Mouse (Mus musculus): ENCODE measurements around the gene Ppp1r2. TPM values are rescaled to one million over a fixed set of nuclear protein-coding genes. Genes with fewer than 3 reads are reported as not detected.
"Not testable (repeated sequence)": the region's sequence is repeated elsewhere in the genome, so short reads cannot be mapped to it uniquely, and the experiment has no call there.

The Ppp1r2 gene
- total RNA-seq (2014; rRNA removed) = 14.9 and 15.9 TPM in 2 replicates
- polyA plus RNA-seq (2012; rRNA removed) = 11.5 and 17.4 TPM in 2 replicates

DNA sequence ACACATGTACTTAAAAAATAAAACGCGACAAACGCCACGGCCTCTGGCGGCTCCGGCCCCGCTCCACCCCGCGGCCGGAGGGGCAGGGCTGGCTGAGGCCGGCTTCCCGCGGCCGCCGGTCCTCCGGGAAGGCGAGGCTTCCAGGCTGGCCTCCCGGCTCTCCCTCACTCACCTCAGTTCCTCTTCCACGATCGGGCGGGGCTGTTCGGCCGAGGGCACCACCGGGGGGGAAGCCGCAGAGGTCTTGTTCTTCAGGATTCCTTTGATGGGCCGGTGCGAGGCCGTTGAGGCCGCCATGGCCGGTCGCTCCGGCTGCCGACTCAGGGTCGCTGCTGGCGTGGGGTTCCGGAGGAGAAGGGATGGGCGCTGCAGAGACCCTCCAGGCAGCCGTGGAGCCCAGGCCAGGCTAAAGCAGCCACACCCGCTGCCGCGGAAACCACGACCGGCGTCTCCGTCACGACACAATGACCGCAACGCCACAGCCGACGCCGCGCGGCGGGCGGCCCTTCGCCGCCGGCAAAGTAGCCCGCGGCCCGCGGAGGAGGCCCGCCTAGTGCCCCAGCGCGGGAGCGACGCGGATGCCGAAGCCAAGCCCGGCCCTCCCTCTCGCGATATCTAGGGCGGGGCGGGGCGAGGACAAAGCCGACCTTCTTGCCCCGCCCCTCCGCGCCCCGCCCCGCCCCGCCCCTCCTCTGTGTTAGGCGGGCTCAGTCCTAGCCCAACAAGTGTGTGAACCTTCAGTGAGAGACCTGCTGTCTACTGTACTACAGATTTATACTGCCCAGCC is at the start of gene Ppp1r2:
Gene Ppp1r2, minus strand, starts transcription at position 604 of the 787 bp plus-strand sequence.
- peaks cover 24% of the 10 kb centered on the region; the same call in 1 of the 2 replicates for H3K79me2 ChIP-seq (ENCODE audit: control insufficient read depth, insufficient read depth, low read length)
- under 1% methylated on average over 82 of the region's 83 CpGs for whole genome bisulfite sequencing
- H3K27me3 ChIP-seq (ENCODE audit: control insufficient read depth, insufficient read depth, low read length) = no peaks in the 10 kb centered on the region
- TF ChIP-seq CTCF (IDR thresholded peaks at IDR 0.05; ENCODE audit: low read depth, low read length) (peak; percentile 15; the same call in 1 of the 2 replicates), POLR2A (IDR thresholded peaks at IDR 0.05; ENCODE audit: extremely low read depth, insufficient read depth, low read length) (peak; percentile 89)
- peak within 1 kb of the TSS; percentile 75 for H3K4me3 ChIP-seq (ENCODE audit: insufficient read depth, low read depth, low read length)
- H3K9ac ChIP-seq (ENCODE audit: low read depth, low read length) = peak within 1 kb of the TSS; percentile 82
- peak; percentile 60 for DNase-seq (ENCODE audit: extremely low read depth, low read depth, low spot score)
- H3K27ac ChIP-seq (replicated peaks; ENCODE audit: insufficient read depth, low read depth, low read length) = peak within 1 kb of the TSS; percentile 87
- no peaks in the 10 kb centered on the region for H3K36me3 ChIP-seq (ENCODE audit: control insufficient read depth, insufficient read depth, low read length)
- no peaks in the 10 kb centered on the region; the same call in 1 of the 2 replicates for H3K4me1 ChIP-seq (ENCODE audit: control insufficient read depth, insufficient read depth, low read length)

DNA sequence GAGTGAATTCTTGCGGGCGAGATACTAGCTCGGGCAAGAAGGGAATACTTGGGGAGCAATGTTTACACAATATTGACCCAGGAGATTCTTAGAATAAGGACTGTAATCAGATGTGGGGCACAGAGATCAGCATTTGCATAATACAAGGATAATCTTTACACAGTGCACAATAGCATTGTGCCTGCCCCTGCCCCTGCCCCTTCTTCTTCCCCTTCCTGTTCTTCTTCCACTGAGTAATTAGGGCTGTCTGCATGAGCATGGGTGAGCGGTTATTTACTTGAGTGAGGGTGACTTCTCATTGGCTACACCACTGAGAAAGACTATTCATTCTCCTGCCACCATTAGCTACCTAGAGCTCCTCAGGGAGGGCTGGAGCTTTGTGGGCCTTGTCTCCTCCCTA is 46.4 kb upstream of the Ppp1r2 start:
- Histone ChIP-seq H3K9ac (ENCODE audit: low read depth, low read length) (no peak overlapping the region), H3K4me3 (ENCODE audit: insufficient read depth, low read depth, low read length) (no peak overlapping the region), H3K27ac (replicated peaks; ENCODE audit: insufficient read depth, low read depth, low read length) (no peak overlapping the region), H3K4me1 (ENCODE audit: control insufficient read depth, insufficient read depth, low read length) (no peaks in the 10 kb centered on the region), H3K79me2 (ENCODE audit: control insufficient read depth, insufficient read depth, low read length) (no peaks in the 10 kb centered on the region), H3K27me3 (ENCODE audit: control insufficient read depth, insufficient read depth, low read length) (no peaks in the 10 kb centered on the region), H3K36me3 (ENCODE audit: control insufficient read depth, insufficient read depth, low read length) (no peaks in the 10 kb centered on the region)
- no peak for DNase-seq (ENCODE audit: extremely low read depth, low read depth, low spot score)
- TF ChIP-seq CTCF (IDR thresholded peaks at IDR 0.05; ENCODE audit: low read depth, low read length) (no peak), POLR2A (IDR thresholded peaks at IDR 0.05; ENCODE audit: extremely low read depth, insufficient read depth, low read length) (no peak)
- WGBS = 67% methylated on average over 4 of the region's 4 CpGs

DNA sequence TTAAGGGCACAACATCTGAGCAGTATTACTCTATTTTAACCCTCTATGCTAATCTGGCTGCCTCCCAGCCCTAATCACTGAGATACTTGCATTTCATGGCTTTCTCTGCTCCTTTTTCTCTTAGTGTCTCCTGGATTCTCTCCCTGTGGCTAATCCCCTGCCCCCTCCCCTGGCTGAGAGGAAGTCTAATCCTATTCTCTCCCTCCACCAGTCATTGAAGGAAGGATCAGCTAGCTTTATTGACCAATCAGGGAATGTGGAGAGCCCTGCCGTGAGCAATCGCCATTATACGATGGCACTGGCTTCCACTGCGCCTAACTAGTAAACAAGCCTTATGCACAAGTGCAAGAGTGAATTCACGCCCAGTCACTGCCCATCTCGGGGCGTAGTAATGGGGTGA is 45.9 kb upstream of the Ppp1r2 start:
- Histone ChIP-seq H3K27ac (replicated peaks; ENCODE audit: insufficient read depth, low read depth, low read length) (no peak overlapping the region), H3K4me1 (ENCODE audit: control insufficient read depth, insufficient read depth, low read length) (no peaks in the 10 kb centered on the region), H3K36me3 (ENCODE audit: control insufficient read depth, insufficient read depth, low read length) (no peaks in the 10 kb centered on the region), H3K4me3 (ENCODE audit: insufficient read depth, low read depth, low read length) (no peak overlapping the region), H3K9ac (ENCODE audit: low read depth, low read length) (no peak overlapping the region), H3K27me3 (ENCODE audit: control insufficient read depth, insufficient read depth, low read length) (no peaks in the 10 kb centered on the region), H3K79me2 (ENCODE audit: control insufficient read depth, insufficient read depth, low read length) (no peaks in the 10 kb centered on the region)
- TF ChIP-seq CTCF (IDR thresholded peaks at IDR 0.05; ENCODE audit: low read depth, low read length) (no peak), POLR2A (IDR thresholded peaks at IDR 0.05; ENCODE audit: extremely low read depth, insufficient read depth, low read length) (no peak)
- DNase-seq (ENCODE audit: extremely low read depth, low read depth, low spot score) = no peak
- WGBS = 77% methylated on average over 7 of the region's 7 CpGs

DNA sequence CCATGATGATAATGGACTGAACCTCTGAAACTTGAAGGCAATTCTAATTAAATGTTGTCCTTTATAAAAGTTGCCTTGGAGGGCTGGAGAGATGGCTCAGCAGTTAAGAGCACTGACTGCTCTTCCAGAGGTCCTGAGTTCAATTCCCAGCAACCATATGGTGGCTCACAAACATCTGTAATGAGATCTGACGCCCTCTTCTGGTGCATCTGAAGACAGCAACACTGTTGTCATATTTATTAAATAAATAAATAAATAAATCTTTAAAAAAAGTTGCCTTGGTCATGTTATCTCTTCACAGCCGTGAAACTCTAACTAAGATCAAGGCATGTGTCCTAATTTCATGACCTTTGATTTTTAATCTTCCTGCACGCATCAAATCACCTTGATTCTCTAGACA is 44.6 kb upstream of the Ppp1r2 start:
- not testable (repeated sequence) for H3K4me3 ChIP-seq (ENCODE audit: insufficient read depth, low read depth, low read length)
- WGBS = 66% methylated on average over 3 of the region's 3 CpGs

DNA sequence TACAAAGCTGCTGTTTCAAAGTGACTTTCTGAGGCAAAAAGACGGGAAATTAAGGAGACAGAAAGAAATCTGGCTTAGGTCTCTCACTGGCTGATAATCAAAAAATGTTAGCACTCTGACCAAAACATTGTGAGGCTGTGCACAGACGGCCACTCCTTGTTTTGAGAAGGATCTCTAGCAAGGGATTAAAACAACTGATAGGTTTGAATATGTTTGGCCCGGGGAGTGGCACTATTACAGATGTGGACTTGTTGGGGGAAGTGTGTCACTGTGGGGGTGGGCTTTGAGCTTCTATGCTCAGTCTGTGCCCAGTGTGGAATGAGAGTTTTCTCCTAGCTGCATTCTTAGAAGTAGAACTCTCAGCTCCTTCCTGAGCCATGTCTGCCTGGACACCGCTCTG is 44.2 kb upstream of the Ppp1r2 start:
- Histone ChIP-seq H3K27ac (replicated peaks; ENCODE audit: insufficient read depth, low read depth, low read length) (peak overlapping the region; percentile 4; the same call in 1 of the 2 replicates), H3K4me3 (ENCODE audit: insufficient read depth, low read depth, low read length) (no peak overlapping the region), H3K4me1 (ENCODE audit: control insufficient read depth, insufficient read depth, low read length) (no peaks in the 10 kb centered on the region; the same call in 1 of the 2 replicates), H3K36me3 (ENCODE audit: control insufficient read depth, insufficient read depth, low read length) (no peaks in the 10 kb centered on the region), H3K79me2 (ENCODE audit: control insufficient read depth, insufficient read depth, low read length) (no peaks in the 10 kb centered on the region), H3K27me3 (ENCODE audit: control insufficient read depth, insufficient read depth, low read length) (no peaks in the 10 kb centered on the region), H3K9ac (ENCODE audit: low read depth, low read length) (no peak overlapping the region)
- TF ChIP-seq CTCF (IDR thresholded peaks at IDR 0.05; ENCODE audit: low read depth, low read length) (no peak), POLR2A (IDR thresholded peaks at IDR 0.05; ENCODE audit: extremely low read depth, insufficient read depth, low read length) (no peak)
- 78% methylated on average over 4 of the region's 4 CpGs for WGBS
- no peak for DNase-seq (ENCODE audit: extremely low read depth, low read depth, low spot score)

More for the DNA sequence above, 44.6 kb upstream of the Ppp1r2 start:
- DNase-seq (ENCODE audit: extremely low read depth, low read depth, low spot score); H3K27me3 ChIP-seq (ENCODE audit: control insufficient read depth, insufficient read depth, low read length); H3K9ac ChIP-seq (ENCODE audit: low read depth, low read length); H3K27ac ChIP-seq (replicated peaks; ENCODE audit: insufficient read depth, low read depth, low read length); H3K4me1 ChIP-seq (ENCODE audit: control insufficient read depth, insufficient read depth, low read length); H3K79me2 ChIP-seq (ENCODE audit: control insufficient read depth, insufficient read depth, low read length); H3K36me3 ChIP-seq (ENCODE audit: control insufficient read depth, insufficient read depth, low read length): not testable (repeated sequence)

DNA sequence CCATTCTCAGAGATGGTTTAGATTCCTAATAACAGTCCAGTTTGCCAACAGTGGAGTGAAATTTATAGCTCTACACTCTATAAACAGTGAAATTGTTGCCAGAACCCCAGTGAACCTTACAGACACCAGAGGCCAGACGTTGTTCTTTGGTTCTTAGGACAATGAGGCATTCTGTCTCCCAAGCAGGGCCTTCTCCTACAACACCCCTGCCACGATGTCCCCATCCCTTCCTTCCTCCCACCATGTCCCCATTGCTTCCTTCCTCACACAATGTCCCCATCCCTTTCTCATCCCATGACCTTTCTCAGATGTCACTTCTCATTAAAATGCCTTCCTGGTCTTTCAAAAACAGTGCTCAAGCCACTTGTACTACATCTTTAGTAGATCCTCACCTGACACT is 43.3 kb upstream of the Ppp1r2 start:
- no peak for DNase-seq (ENCODE audit: extremely low read depth, low read depth, low spot score)
- TF ChIP-seq CTCF (IDR thresholded peaks at IDR 0.05; ENCODE audit: low read depth, low read length) (no peak), POLR2A (IDR thresholded peaks at IDR 0.05; ENCODE audit: extremely low read depth, insufficient read depth, low read length) (no peak)
- Histone ChIP-seq H3K27me3 (ENCODE audit: control insufficient read depth, insufficient read depth, low read length) (no peaks in the 10 kb centered on the region), H3K4me3 (ENCODE audit: insufficient read depth, low read depth, low read length) (no peak overlapping the region), H3K9ac (ENCODE audit: low read depth, low read length) (no peak overlapping the region), H3K79me2 (ENCODE audit: control insufficient read depth, insufficient read depth, low read length) (no peaks in the 10 kb centered on the region), H3K4me1 (ENCODE audit: control insufficient read depth, insufficient read depth, low read length) (no peaks in the 10 kb centered on the region; the same call in 1 of the 2 replicates), H3K36me3 (ENCODE audit: control insufficient read depth, insufficient read depth, low read length) (no peaks in the 10 kb centered on the region), H3K27ac (replicated peaks; ENCODE audit: insufficient read depth, low read depth, low read length) (no peak overlapping the region)
- WGBS = 67% methylated on average over 2 of the region's 2 CpGs

DNA sequence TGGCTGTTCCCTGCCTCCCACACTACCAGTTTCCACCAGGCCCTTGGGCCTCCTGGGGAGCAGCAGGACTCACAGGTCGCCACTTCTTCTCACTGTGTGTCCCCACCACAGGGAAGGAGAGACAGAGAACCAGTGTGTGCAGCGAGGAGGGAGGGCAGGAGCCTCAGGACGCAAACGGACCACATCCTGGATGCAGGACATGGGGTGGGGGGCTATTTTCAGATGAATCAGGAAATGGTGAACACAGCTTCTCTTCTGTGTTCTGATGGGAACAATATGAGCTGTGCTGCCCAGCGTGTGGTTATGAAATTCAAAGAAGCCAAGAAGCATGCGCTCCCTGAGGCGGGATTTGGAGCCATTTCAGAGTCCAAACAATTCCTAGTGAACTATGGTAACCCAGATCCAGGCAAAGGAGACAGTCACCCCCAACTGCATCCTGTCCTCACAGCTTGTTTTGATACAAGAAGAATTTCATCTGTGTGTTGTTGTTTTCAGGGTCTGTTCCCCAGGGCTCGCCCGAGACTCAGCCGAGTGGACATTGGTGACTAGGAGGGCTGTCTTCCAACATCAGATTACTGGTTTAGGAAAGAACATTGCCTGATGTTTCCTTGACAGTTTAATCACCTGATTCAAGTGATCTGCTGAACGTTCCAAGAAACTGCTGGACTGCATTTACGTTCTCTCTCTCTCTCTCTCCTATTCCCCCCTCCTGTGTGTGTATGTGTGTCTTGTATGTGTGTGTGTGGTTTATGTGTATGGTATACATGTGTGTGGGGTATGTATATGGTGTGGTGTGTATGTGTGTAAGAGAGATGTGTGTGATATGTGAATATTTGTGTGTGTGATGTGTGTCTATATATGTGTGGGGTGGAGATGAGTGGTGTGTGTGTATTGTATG is 41.4 kb upstream of the Ppp1r2 start:
- 56% methylated on average over 12 of the region's 12 CpGs for WGBS
- H3K9ac ChIP-seq (ENCODE audit: low read depth, low read length); H3K36me3 ChIP-seq (ENCODE audit: control insufficient read depth, insufficient read depth, low read length); H3K79me2 ChIP-seq (ENCODE audit: control insufficient read depth, insufficient read depth, low read length); H3K4me1 ChIP-seq (ENCODE audit: control insufficient read depth, insufficient read depth, low read length); H3K27me3 ChIP-seq (ENCODE audit: control insufficient read depth, insufficient read depth, low read length); H3K4me3 ChIP-seq (ENCODE audit: insufficient read depth, low read depth, low read length); H3K27ac ChIP-seq (replicated peaks; ENCODE audit: insufficient read depth, low read depth, low read length): not testable (repeated sequence)
- DNase-seq (ENCODE audit: extremely low read depth, low read depth, low spot score) = peak; percentile 6
